Mouse (Mus musculus) liver, postnatal 0 days (tissue): ENCODE measurements around the gene Wdfy2.
A peak's percentile ranks its signal among the peaks of the same experiment; 100 is the strongest.

Source experiments
- CTCF ChIP-seq: sonication (generic); IDR thresholded peaks from 2 replicates; pipeline ENCODE4 v1.5.1; 2016; ENCODE audit warnings: antibody characterized with exemption, low read depth
- EP300 ChIP-seq: IDR thresholded peaks from 2 replicates; pipeline ENCODE4 v1.6.1; 2016; ENCODE audit warnings: antibody characterized with exemption, low read depth, mild to moderate bottlenecking

DNA sequence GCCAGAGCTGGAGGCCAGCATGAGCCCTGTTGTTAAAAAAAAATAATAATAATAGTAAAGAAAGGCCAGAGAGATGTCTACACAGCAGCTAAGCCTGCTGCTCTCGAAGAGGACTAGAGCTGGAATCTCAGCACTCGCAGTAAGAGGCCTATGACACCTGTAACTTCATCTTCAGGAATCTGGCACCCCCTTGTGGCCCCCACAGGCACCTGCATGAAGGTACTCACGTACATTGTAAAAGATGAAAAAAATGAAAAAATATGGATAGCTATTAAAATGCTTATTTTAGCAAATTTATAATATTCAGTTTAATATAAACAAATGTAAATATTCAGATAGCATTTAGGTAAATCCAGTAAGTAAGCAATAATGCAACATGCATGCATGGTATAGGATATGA, 102.0 kb downstream of the Wdfy2 start:
- TF ChIP-seq EP300 (no peak), CTCF (peak; percentile 56)
